Mouse (Mus musculus) T-cell, adult 66 days (primary cell): ENCODE measurements around the gene Trim58. TPM values are rescaled to one million over a fixed set of nuclear protein-coding genes. Genes with fewer than 3 reads are reported as not detected.

Source experiments
- total RNA-seq, 2 experiments: library from RNA; stranded (reverse); gene quantifications; 3 replicates in 1 of 2; 4 replicates in 1 of 2; pipeline ENCODE4 v1.2.4; 2023

Gene Trim58
- total RNA-seq = under 1 TPM; 0.32 to 0.33 TPM

DNA sequence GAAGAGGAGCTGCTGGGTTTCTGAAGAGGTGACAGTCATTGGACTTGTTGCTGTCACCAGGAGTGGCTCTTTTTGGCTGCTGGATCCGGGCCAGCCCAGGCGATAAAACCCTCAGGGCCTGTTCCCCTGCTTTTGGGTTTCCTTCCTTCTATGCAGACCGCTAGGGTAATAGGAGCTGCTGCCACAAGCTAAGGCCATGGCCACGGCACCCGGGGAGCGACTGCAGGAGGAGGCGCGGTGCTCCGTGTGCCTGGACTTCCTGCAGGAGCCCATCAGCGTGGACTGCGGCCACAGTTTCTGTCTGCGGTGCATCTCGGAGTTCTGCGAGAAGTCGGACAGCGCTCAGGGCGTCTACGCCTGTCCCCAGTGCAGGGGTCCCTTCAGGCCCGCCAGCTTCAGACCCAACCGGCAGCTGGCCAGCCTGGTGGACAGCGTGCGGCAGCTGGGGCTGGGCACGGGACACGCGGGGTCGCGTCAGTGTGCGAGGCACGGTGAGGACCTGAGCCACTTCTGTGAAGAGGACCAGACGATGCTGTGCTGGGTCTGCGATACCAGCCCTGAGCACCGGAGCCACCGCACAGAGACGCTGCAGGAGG, at the start of gene Trim58:
Gene Trim58, plus strand, starts transcription at position 194 of the 596 bp plus-strand sequence.

DNA sequence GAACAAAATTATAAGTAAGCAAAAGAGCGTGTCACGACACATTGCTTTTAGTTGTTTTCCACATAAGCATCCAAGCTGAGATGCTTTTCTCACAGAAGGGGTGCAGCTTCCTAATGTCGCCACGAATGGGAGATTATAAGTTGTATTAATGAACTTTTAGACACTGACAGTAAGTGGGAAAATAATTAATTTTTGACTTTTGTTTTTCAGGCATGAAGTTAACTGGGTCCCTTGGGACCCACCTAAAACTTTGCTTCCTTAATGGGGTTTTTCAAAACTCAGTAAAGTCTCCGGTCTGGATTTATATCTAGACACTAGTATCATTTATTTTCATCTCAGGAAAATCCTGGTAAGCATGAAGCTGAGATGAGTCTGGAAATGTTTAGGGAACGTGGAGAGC, 45.5 kb upstream of the Trim58 start, which contains the start of gene Olfr324:
Gene Olfr324, plus strand, starts transcription at position 301 of the 400 bp plus-strand sequence.

DNA sequence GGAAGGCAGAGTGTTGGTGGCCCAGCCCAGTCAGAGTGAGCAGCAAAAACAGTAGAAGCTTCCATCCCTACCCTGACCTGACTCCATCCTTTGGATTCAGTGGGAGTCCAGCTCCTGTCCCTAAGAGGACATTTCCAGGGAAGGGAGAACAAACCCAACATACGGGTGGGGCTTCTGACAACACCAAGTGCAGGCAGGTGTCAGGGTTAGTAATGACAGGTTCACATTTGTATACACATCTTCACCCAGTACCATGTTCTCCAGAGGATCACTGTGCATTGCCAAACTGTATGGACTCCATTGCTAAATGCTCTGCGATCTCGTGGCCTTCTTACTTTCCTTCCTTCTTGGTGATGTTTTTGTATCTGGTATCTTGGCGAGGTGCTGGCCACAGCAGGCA, 24.3 kb upstream of the Trim58 start, which contains the start of gene 2210407C18Rik:
Gene 2210407C18Rik, minus strand, starts transcription at position 101 of the 400 bp plus-strand sequence.

DNA sequence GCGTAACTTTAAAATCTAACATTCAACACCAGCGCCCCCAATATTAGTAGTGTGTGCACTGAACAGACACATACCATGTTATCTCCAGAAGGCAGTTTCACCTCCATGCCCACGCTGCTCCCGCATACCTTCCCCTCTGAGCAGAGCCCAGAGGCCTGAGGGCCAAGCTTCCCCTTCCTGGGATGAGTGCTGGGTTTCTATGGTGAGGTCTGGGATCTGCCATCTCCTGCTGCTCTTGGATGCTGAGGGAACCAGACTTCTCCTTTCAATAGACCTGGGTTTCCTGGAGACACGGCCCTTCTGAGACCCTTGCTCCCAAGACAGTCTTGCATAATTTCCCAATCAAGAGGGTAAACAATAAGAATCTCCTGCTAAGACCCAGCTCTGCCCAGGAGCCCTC, 9.9 kb upstream of the Trim58 start, which contains the start of gene Olfr323:
Gene Olfr323, minus strand, starts transcription at position 101 of the 400 bp plus-strand sequence.

DNA sequence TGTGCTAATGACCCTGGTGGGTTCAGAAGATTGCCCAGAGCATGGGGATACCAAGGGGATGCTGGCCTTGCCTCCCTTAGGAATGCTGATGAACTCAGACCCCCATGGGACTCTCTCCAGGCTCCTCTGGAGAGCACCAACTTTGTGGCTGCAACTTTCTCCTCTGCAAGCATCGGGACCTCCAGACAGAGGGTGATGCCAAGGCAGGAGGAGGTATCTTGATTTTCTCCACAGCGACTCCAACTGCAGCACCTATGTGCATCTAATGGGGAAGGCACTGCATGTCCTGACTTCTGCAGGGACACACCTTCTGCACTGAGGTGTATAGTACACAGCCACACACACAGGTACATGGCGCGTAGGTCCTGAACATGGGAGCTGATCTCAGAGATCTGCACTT, 18.3 kb downstream of the Trim58 start, which contains the start of gene Olfr322:
Gene Olfr322, plus strand, starts transcription at position 187 of the 400 bp plus-strand sequence.

DNA sequence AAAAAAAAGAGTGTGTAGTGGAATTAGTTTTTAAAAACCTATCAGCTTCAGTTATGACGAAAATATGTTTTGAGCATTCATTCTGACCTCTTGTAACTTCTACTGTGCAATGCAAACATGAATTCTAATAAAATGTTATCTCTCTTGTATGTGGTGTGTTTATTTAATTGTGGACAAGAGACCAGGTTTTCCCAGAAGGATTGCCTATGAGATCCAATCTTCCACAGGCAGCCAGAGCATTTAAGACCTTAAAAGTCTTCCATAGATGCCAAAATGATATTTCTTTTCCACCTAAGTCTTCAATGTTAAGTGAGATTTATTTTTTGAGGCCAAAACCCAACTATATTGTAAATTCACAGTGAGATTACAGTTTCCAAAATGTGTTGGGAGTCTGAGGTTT, 40.5 kb downstream of the Trim58 start, which contains the start of gene Olfr320:
Gene Olfr320, plus strand, starts transcription at position 301 of the 400 bp plus-strand sequence.

DNA sequence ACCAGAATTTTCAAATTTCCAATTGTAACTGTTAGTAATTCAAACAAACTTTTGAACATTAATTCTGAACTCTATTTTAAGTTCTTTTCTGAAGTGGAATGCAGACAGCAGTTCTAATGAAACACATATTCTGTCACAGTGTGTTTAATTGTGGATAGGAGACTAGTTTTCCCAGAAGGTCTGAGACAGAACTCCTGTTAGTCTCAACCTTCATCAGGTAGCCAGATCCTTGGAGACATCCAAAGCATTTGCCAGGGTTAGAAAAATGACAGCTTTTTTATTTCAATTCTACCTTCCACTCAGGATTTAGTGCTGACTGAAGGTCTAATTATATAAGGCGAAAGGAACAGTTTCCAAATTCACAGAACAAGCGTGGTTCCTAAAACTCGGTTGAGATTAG, 58.6 kb downstream of the Trim58 start, which contains the start of gene Olfr319:
Gene Olfr319, plus strand, starts transcription at position 301 of the 400 bp plus-strand sequence.

Other genes starting within 250 kb of the Trim58 start
- gene 1810065E05Rik, start 219.4 kb upstream of the Trim58 start, total RNA-seq = not detected
- not detected for gene Gm12253, start 207.9 kb upstream of the Trim58 start, total RNA-seq
- gene Lypd9, start 187.5 kb upstream of the Trim58 start, total RNA-seq = not detected
- gene Olfr30, start 178.2 kb upstream of the Trim58 start, total RNA-seq = not detected
- gene Olfr332, start 147.9 kb upstream of the Trim58 start, total RNA-seq = not detected
- gene Olfr331, start 137.9 kb upstream of the Trim58 start, total RNA-seq = not detected
- gene Olfr330, start 105.6 kb upstream of the Trim58 start, total RNA-seq = not detected
- gene Olfr329-ps, start 94.0 kb upstream of the Trim58 start, total RNA-seq = not detected
- under 1 TPM; 0.20 to 0.53 TPM for gene Olfr328, start 84.8 kb upstream of the Trim58 start, total RNA-seq
- not detected for gene Olfr224, start 69.9 kb upstream of the Trim58 start, total RNA-seq
- gene Olfr325, start 62.7 kb upstream of the Trim58 start, total RNA-seq = not detected
- not detected for gene Olfr324, start 45.4 kb upstream of the Trim58 start, total RNA-seq
- not detected for gene 2210407C18Rik, start 24.4 kb upstream of the Trim58 start, total RNA-seq
- gene Olfr323, start 10.0 kb upstream of the Trim58 start, total RNA-seq = not detected
- not detected for gene Olfr322, start 18.3 kb downstream of the Trim58 start, total RNA-seq
- not detected for gene Olfr320, start 40.6 kb downstream of the Trim58 start, total RNA-seq
- not detected for gene Olfr319, start 58.7 kb downstream of the Trim58 start, total RNA-seq
- under 1 TPM; 0.50 to 0.64 TPM for gene Olfr318, start 83.5 kb downstream of the Trim58 start, total RNA-seq
- gene Olfr317, start 98.7 kb downstream of the Trim58 start, total RNA-seq = not detected
- not detected for gene Olfr316, start 112.3 kb downstream of the Trim58 start, total RNA-seq
- not detected for gene Olfr315, start 132.7 kb downstream of the Trim58 start, total RNA-seq
- not detected for gene Olfr314, start 142.5 kb downstream of the Trim58 start, total RNA-seq
- not detected for gene Fam183b, start 161.5 kb downstream of the Trim58 start, total RNA-seq
- not detected for gene Olfr313, start 174.5 kb downstream of the Trim58 start, total RNA-seq
- not detected for gene Olfr312, start 188.8 kb downstream of the Trim58 start, total RNA-seq
- gene Olfr311, start 198.8 kb downstream of the Trim58 start, total RNA-seq = not detected
- 10 to 100 TPM in 1 of 2 experiments, 1 to 10 TPM in 1; 7.1 to 15.0 TPM for gene Gm12258, start 206.7 kb downstream of the Trim58 start, total RNA-seq
- 10 to 100 TPM; 11.0 to 12.4 TPM for gene 2810021J22Rik, start 226.8 kb downstream of the Trim58 start, total RNA-seq